Mouse (Mus musculus) liver, adult (tissue): ENCODE measurements around the gene Snrpe.
A peak's percentile ranks its signal among the peaks of the same experiment; 100 is the strongest.

ENCODE experiments used
- GATA4 ChIP-seq: IDR thresholded peaks from 2 replicates; pipeline ENCODE4 v1.6.1; 2014; ENCODE audit warnings: mild to moderate bottlenecking, low read length; ENCODE audit not compliant: insufficient replicate concordance

The Snrpe gene

GRCm38 (mm10) chr1:133596298-133597007 lies 13.6 kb downstream of the Snrpe start:
- no peak for TF ChIP-seq GATA4

- TF ChIP-seq GATA4 = no peak
These were observed 24.0 kb downstream of the Snrpe start for GRCm38 (mm10) chr1:133585995-133586537.

GRCm38 (mm10) chr1:133571293-133571692 lies 38.8 kb downstream of the Snrpe start:
- TF ChIP-seq GATA4 = 0 out of 2 replicates have a peak, but pooled peaks have one; percentile 15
